Mouse (Mus musculus) limb, embryonic 15.5 days (tissue): ENCODE data around the gene Fgfr2. TPM values are rescaled to one million over a fixed set of nuclear protein-coding genes. Genes with fewer than 3 reads are reported as not detected.

ENCODE experiments used
- ATAC-seq: fragments of 200-750 bp; cut with Nextera tagmentation; 2 replicates; pipeline ENCODE4 v1.8.0; 2017; ENCODE audit warnings: low read depth, moderate TSS enrichment; ENCODE audit not compliant: insufficient number of reproducible peaks, low FRiP score, low TSS enrichment
- H3K27ac ChIP-seq: fragments of 300-500 bp; sonication (generic); 2 replicates; pipeline ENCODE4 v1.5.1; 2015; ENCODE audit warnings: moderate library complexity, mild to moderate bottlenecking, inconsistent platforms
- H3K27me3 ChIP-seq: fragments of 300-500 bp; sonication (generic); 2 replicates; pipeline ENCODE4 v1.6.1; 2015; ENCODE audit warnings: inconsistent platforms
- H3K36me3 ChIP-seq: fragments of 300-500 bp; sonication (generic); 2 replicates; pipeline ENCODE4 v1.6.1; 2015; ENCODE audit warnings: inconsistent platforms
- H3K4me1 ChIP-seq: fragments of 300-500 bp; sonication (generic); 2 replicates; pipeline ENCODE4 v1.6.1; 2015; ENCODE audit warnings: inconsistent platforms
- H3K4me2 ChIP-seq: fragments of 300-500 bp; sonication (generic); 2 replicates; pipeline ENCODE4 v1.6.1; 2015; ENCODE audit warnings: mild to moderate bottlenecking, inconsistent platforms
- H3K4me3 ChIP-seq: fragments of 300-500 bp; sonication (generic); 2 replicates; pipeline ENCODE4 v1.5.1; 2015; ENCODE audit warnings: mild to moderate bottlenecking, inconsistent platforms
- H3K9ac ChIP-seq: fragments of 300-500 bp; sonication (generic); 2 replicates; pipeline ENCODE4 v1.6.1; 2015; ENCODE audit warnings: inconsistent platforms
- H3K9me3 ChIP-seq: fragments of 300-500 bp; sonication (generic); 2 replicates; pipeline ENCODE4 v1.6.1; 2016; ENCODE audit warnings: inconsistent platforms
- WGBS: fragments of 180-500 bp; shearing (Covaris S2); methylation state at CpG from one replicate; pipeline ENCODE4 v1.1.7; 2015; 5-methylcytosine and 5-hydroxymethylcytosine counted together
- polyA plus RNA-seq: library from polyadenylated mRNA; unstranded; fragments of >200 nt; fragmentation: Nextera tagmentation; extraction: Ambion mirVana; gene quantifications from 2 replicates; pipeline ENCODE4 v1.2.1, GENCODE M21; 2015

Gene Fgfr2
- polyA plus RNA-seq, 1 experiment from 2014 or later = 101 TPM

DNA sequence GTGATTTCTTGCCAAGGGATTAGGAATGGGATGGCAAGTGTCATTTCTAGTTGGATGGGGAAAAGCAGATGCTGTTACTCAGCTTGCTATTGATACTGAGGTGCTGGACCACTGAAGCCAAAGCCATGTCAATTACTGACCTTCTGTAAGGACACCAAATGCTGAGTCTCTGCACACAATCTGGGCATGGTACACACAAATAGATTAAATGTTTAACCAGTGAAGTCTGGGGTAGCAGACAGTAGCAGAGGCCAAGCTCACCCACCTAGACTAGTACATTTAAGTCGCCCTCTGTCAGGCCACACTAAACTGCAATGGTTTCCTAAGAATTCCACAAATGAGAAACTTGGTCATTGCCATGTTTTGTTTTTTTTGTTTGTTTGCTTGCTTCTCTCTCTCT is 794.5 kb downstream of the Fgfr2 start:
- 93% methylated on average over 1 of the region's 1 CpGs for WGBS
- no peak overlapping the region for H3K27ac ChIP-seq
- no peak overlapping the region for H3K4me2 ChIP-seq
- no peak for ATAC-seq
- H3K4me3 ChIP-seq = no peak overlapping the region
- H3K36me3 ChIP-seq = no peaks in the 10 kb centered on the region
- H3K4me1 ChIP-seq = peaks cover 18% of the 10 kb centered on the region
- H3K27me3 ChIP-seq = no peaks in the 10 kb centered on the region
- H3K9ac ChIP-seq = no peak overlapping the region
- no peaks in the 10 kb centered on the region for H3K9me3 ChIP-seq

DNA sequence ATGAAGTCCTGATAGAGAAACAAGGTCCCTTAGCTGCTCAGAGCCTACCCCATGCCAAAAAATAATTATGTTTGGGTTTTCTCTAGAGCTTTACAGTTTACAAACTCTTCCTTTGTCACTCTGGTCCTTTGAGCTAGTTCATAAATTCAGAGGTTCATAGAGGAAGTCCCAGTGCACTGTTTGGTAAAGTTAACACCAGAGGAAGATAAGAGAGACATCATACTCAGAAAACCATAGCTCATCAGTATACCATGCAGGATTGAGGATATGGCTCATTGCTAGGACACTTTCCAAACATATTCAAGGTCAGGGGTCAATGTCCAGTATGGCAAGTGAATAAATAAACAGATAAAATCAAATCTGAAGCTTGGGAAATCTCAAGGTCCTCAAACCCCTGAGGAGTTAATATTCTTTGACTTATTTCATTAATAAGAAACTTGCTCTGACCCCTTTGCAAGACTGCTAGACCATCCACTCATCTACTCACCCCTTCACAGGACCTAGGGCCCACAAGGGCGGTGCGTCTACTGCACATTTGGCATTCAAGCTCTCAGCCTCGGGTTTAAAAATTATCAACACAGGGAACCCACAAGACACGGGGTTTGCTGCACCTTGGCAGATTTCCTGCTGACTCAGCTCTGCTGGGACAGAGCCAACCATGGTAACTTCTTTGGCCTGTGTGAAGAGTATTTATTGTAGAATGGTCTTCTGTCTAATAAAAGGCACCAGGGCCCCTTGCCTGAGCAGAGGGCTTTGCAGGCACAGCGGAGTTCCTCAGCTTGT is 797.4 kb downstream of the Fgfr2 start:
- Histone ChIP-seq H3K27me3 (no peaks in the 10 kb centered on the region), H3K9me3 (no peaks in the 10 kb centered on the region), H3K4me3 (no peak overlapping the region), H3K4me2 (no peak overlapping the region), H3K4me1 (peaks cover 14% of the 10 kb centered on the region), H3K9ac (no peak overlapping the region), H3K36me3 (no peaks in the 10 kb centered on the region), H3K27ac (peak overlapping the region; percentile 59; the same call in 1 of the 2 replicates)
- ATAC-seq = no peak
- 31% methylated on average over 5 of the region's 5 CpGs for WGBS

DNA sequence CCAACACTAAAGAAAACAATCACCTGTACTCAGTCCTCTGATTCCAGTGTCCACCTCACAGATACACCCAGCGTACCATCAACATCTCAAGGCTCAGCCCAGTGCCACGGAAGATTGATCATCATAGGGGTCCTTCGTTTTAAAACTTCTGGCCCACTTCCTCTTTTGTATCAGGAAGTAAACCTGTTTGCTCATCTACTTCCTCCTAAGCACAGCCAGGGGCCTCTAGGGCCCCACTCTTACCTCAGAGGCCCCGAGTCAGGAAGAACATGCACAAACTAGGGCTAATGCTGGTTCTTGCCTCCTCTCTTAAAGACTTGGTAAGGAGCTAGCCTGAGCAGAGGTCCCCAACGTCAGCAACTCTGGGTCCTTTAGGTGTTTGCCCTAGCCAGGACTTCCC is 799.7 kb downstream of the Fgfr2 start:
- Histone ChIP-seq H3K27ac (no peak overlapping the region), H3K4me2 (no peak overlapping the region)
- WGBS = 85% methylated on average over 5 of the region's 5 CpGs

DNA sequence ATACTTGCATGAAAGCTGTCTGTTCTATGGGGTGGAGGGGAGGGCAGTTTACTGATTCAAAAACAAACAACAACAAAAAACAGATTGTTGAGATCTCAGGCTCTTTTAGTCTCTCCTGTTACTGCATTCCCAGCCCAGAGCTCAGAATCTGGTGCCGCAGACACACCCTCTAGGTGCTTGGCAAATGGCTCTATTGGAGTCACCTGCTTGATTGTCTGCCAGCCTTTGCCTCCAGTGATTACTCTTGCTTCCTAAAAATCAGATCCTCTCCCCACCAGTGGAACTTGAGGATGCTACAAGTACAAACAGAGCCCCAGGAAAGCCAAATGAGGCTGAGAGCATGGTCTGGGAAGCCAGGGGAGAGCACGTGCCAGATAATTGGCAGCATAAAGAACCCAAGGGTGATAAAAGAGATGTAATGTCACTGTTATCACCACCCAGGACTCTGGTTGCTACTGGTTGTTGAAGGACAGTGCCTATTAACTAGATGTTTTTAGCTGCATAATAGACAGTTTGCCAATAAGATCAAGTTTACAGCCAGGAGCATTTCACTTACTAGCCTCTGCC is 801.7 kb downstream of the Fgfr2 start:
- Histone ChIP-seq H3K4me2 (no peak overlapping the region), H3K9me3 (no peaks in the 10 kb centered on the region), H3K27me3 (no peaks in the 10 kb centered on the region), H3K9ac (no peak overlapping the region), H3K36me3 (no peaks in the 10 kb centered on the region), H3K27ac (no peak overlapping the region), H3K4me3 (no peak overlapping the region), H3K4me1 (peaks cover 23% of the 10 kb centered on the region)
- ATAC-seq = no peak
- 62% methylated on average over 2 of the region's 2 CpGs for WGBS

More for the DNA sequence above, 799.7 kb downstream of the Fgfr2 start:
- Histone ChIP-seq H3K4me3 (no peak overlapping the region), H3K4me1 (peaks cover 14% of the 10 kb centered on the region), H3K9me3 (no peaks in the 10 kb centered on the region), H3K9ac (no peak overlapping the region), H3K27me3 (no peaks in the 10 kb centered on the region), H3K36me3 (no peaks in the 10 kb centered on the region)
- ATAC-seq = no peak

DNA sequence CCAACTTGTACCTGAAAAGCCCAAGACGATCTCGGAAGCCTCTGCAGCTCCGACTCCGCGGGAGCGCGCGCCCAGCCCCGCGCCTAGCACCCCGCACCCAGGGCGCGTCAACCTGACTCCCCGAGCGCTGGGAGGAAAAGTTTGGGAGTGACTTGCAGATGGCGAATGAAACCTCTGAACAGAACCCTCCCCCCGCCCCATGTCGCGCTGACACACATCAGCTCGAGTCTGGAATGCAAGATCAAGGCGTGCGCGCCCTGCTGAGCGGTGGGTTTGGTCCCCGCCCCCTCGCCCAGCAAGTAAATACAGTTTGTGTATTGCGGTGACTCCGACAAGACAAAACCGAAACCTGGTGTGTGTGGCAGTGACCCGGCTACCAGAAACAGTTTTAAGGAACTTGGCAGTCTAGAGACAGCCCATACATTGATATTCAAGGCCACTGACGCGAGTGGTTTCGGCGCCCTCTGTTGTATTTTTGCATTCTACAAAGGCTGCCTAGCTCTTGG is 806.1 kb downstream of the Fgfr2 start, which contains the start of gene Chst15:
Chst15 (minus strand) TSS at position 193 of the 506 bp plus-strand sequence.
- Histone ChIP-seq H3K4me1 (peaks cover 44% of the 10 kb centered on the region), H3K4me2 (peak within 1 kb of the TSS; percentile 94), H3K4me3 (peak within 1 kb of the TSS; percentile 79), H3K27ac (peak within 1 kb of the TSS; percentile 91), H3K36me3 (no peaks in the 10 kb centered on the region), H3K27me3 (no peaks in the 10 kb centered on the region), H3K9ac (peak within 1 kb of the TSS; percentile 80), H3K9me3 (no peaks in the 10 kb centered on the region)
- under 1% methylated on average over 34 of the region's 34 CpGs for WGBS
- peak; percentile 21; the same call in 1 of the 2 replicates for ATAC-seq

DNA sequence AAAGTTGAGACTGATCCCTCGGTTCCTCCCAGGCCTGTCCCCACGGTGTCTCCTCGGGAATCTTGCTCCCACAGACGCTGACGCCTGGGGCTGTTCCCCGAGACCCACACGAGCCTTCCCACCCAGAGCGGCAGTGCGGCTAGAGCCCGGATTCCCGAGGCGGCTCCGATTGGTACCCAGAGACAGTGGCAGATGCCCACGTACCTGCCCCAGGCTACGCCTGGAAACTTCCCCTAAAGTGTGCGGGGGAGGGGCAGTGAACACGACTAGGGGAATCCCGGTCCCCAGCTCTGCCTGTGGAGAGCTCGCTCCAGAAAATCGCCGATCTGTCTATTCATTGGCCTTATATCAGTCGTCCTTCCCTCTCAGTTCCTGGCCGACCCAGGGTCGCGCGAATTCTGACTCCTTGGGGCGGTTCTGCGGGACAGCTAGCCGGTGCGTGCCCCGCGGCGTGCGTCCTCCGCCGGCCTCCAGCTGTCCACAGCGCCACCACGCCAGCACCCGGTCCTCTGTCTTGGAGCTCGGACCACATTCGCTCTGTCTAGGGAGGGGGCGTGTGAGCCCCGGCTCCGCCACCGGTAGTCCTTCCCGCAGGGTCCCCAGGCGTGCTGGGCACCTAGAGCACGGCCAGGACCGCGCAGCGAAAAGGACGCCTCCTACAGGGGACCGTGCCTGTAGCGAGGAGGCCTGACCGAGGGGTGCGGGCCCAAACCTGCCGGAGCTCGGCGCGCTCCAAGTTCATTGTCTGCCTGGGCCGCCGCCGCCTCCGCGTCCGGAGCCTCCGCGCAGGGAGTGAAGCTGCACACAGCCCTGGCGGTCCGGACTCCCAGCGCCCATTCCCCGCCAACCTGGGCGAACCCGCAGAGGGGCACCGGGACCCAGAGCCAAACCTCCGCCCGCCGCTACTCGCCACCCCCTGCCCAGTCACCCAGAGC is 806.8 kb downstream of the Fgfr2 start:
- Histone ChIP-seq H3K4me1 (peaks cover 49% of the 10 kb centered on the region), H3K27ac (peak overlapping the region; percentile 91), H3K27me3 (no peaks in the 10 kb centered on the region), H3K9me3 (no peaks in the 10 kb centered on the region), H3K4me2 (peak overlapping the region; percentile 94), H3K4me3 (peak overlapping the region; percentile 79), H3K36me3 (no peaks in the 10 kb centered on the region), H3K9ac (peak overlapping the region; percentile 80)
- under 1% methylated on average over 79 of the region's 79 CpGs for WGBS
- peak; percentile 45; the same call in 1 of the 2 replicates for ATAC-seq

DNA sequence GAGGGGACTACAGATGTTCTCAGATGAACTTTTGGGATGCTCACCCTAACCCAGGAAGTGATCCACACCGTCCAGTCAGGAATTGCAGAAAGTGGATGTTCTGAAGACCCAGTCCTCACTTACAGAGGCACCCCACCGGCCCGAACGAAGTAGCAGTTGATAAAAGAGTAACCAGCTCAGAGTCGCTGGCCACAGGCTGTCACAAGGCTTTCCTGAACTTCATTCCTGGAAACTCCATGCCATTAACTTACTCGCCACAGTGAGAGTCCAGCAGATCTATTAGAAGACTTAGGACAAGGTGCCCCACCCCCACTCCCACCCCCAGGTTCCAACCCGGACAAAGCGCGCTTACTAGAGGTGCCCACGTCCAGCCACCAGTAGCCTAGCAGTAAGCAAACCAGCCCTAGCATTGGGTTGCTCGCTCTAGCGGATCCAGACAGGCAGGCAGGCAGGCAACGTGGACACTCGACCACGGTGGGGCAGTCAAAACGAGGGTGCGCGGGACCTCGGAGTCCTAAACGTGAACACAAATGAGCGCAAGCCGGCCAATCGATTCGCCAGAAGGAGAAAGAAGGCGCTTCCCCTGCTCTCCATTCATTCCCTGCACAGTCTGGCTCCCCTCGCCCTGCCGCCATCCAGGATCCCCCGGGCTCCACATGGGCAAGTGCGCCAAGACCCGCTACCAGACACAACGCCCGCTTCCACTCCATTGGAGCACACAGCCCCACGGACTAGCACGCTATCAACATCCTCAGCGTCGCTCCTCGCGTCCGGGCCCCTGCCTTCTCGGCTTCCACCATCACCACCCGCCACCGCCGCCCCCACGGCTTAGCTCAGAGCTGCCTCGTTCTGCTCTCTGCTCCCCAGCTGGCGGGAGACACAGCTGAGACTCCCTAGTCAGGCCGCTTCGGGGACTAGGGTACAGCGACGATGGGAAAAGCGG is 807.7 kb downstream of the Fgfr2 start:
- peak overlapping the region; percentile 91 for H3K27ac ChIP-seq
- H3K36me3 ChIP-seq = no peaks in the 10 kb centered on the region
- no peaks in the 10 kb centered on the region for H3K9me3 ChIP-seq
- peak overlapping the region; percentile 79 for H3K4me3 ChIP-seq
- H3K4me2 ChIP-seq = peak overlapping the region; percentile 94
- H3K27me3 ChIP-seq = no peaks in the 10 kb centered on the region
- peak; percentile 50 for ATAC-seq
- 2% methylated on average over 51 of the region's 51 CpGs for WGBS
- peaks cover 55% of the 10 kb centered on the region for H3K4me1 ChIP-seq
- H3K9ac ChIP-seq = peak overlapping the region; percentile 80

DNA sequence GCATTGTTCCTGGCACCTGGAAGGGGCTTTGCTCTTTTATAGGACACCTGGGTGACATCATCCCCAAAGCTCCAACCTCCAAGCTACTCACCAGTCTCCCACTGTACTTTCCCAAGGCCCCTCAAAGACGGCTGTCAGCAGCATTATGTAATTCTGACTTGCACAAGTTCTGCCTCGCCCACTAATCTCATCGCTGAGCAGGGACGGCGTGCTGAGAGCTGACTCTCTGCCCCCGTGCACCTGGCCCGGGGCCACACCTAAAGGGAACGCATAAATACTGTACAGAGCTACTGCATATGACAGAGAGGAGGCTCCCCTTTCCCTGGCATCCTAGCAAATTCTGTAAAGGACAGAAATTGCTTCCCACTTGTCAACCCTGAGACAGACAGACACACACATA is 810.8 kb downstream of the Fgfr2 start:
- H3K4me2 ChIP-seq = no peak overlapping the region
- no peaks in the 10 kb centered on the region for H3K36me3 ChIP-seq
- no peaks in the 10 kb centered on the region for H3K9me3 ChIP-seq
- peaks cover 54% of the 10 kb centered on the region for H3K4me1 ChIP-seq
- no peak overlapping the region for H3K9ac ChIP-seq
- H3K27ac ChIP-seq = no peak overlapping the region
- no peak for ATAC-seq
- WGBS = 61% methylated on average over 8 of the region's 8 CpGs
- H3K4me3 ChIP-seq = no peak overlapping the region
- no peaks in the 10 kb centered on the region for H3K27me3 ChIP-seq

DNA sequence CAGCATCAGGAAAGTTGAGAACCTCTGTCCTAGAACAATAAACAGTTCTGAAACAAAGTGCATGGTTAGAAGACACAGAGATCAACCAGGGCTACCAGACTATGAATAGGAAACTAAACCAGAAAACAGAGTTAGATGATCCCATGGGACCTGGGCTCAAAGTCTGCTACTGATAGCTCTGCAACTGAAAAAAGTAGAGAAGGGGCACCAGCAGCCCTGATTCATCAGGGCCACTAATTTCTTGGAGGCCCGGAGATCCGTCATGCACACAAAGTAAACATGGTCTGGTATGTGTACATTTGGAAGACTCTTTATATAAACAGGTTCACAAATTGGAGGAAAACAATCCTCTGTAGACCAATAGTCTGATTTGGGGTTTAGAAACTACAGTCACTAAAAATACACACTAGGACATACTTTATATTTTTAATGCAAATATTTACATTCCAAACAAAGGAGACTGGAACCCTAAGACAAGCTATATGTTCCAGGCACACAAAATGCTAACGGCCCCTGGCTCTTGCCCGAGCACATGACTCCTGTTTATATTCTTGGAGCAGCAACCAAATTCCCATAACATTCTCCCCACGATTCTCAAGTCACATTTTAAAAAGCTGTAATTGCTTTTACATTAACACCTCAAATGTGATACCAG is 814.5 kb downstream of the Fgfr2 start:
- Histone ChIP-seq H3K4me1 (peaks cover 32% of the 10 kb centered on the region), H3K4me2 (no peak overlapping the region)

DNA sequence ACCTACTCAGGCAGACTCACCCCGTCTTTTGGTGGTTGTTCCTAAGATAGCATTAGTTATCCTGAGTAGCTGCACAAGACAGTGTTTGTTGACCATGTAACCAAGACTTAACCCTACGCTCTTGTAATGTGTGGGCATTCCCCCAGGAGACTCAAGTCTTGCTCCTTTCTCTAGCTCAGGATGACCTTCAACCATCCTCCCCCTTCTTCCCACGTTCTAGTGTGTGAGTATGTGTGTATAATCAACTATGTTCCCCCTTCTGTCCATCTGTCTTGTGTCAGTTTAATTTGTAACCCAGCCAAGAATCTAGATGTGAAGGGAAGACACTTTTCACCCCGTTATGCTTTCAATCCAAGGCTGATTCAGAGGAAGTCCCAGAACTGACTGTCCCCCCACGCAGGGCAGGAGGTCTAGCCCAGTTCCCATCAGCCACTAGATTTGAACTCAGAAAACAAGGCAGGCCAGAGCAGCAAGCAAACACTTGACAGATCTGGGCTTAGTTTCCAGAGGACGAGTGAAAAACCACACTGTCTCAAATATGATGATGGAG is 815.4 kb downstream of the Fgfr2 start:
- no peaks in the 10 kb centered on the region for H3K27me3 ChIP-seq
- no peak overlapping the region for H3K4me3 ChIP-seq
- no peak for ATAC-seq
- H3K9me3 ChIP-seq = no peaks in the 10 kb centered on the region
- no peaks in the 10 kb centered on the region for H3K36me3 ChIP-seq
- H3K9ac ChIP-seq = no peak overlapping the region
- peaks cover 28% of the 10 kb centered on the region for H3K4me1 ChIP-seq
- H3K4me2 ChIP-seq = no peak overlapping the region
- H3K27ac ChIP-seq = no peak overlapping the region
- 72% methylated on average over 6 of the region's 6 CpGs for WGBS

More for the DNA sequence above, 814.5 kb downstream of the Fgfr2 start:
- Histone ChIP-seq H3K9me3 (no peaks in the 10 kb centered on the region), H3K27me3 (no peaks in the 10 kb centered on the region), H3K36me3 (no peaks in the 10 kb centered on the region), H3K27ac (no peak overlapping the region), H3K4me3 (no peak overlapping the region), H3K9ac (no peak overlapping the region)
- WGBS = 42% methylated on average over 5 of the region's 5 CpGs
- no peak for ATAC-seq
